Mouse (Mus musculus) embryonic fibroblast, embryonic 13.5 days (primary cell): Measurements from ENCODE around the gene Pigp. TPM values are rescaled to one million over a fixed set of nuclear protein-coding genes. Genes with fewer than 3 reads are reported as not detected.

Experiments used
- H3K27ac ChIP-seq: 2 replicates; pipeline ENCODE4 v1.5.1; 2012; ENCODE audit warnings: low read length, control low read depth, inconsistent platforms; ENCODE audit not compliant: insufficient read depth
- H3K4me1 ChIP-seq: 2 replicates; pipeline ENCODE4 v1.6.1; 2011; ENCODE audit warnings: low read length; ENCODE audit not compliant: control insufficient read depth, insufficient read depth
- H3K4me3 ChIP-seq: 2 replicates; pipeline ENCODE4 v1.5.1; 2011; ENCODE audit warnings: mild to moderate bottlenecking, control low read depth, low read length; ENCODE audit not compliant: insufficient read depth
- CTCF ChIP-seq: IDR thresholded peaks from 2 replicates; pipeline ENCODE4 v1.5.1; 2011; ENCODE audit warnings: mild to moderate bottlenecking, control low read depth, low read length, moderate library complexity, borderline replicate concordance; ENCODE audit not compliant: insufficient read depth
- POLR2A ChIP-seq: IDR thresholded peaks from 2 replicates; pipeline ENCODE4 v1.6.1; 2011; ENCODE audit warnings: low read depth, mild to moderate bottlenecking, control low read depth, low read length, moderate library complexity
- polyA plus RNA-seq: library from polyadenylated mRNA; stranded (reverse); fragments of >200 nt; gene quantifications from 2 replicates; pipeline ENCODE4 v1.2.4, GENCODE M21; 2011; ENCODE audit warnings: low read depth; ENCODE audit not compliant: missing spikeins, insufficient read length

Pigp gene
- polyA plus RNA-seq, 1 experiment, result 64.3 TPM

DNA sequence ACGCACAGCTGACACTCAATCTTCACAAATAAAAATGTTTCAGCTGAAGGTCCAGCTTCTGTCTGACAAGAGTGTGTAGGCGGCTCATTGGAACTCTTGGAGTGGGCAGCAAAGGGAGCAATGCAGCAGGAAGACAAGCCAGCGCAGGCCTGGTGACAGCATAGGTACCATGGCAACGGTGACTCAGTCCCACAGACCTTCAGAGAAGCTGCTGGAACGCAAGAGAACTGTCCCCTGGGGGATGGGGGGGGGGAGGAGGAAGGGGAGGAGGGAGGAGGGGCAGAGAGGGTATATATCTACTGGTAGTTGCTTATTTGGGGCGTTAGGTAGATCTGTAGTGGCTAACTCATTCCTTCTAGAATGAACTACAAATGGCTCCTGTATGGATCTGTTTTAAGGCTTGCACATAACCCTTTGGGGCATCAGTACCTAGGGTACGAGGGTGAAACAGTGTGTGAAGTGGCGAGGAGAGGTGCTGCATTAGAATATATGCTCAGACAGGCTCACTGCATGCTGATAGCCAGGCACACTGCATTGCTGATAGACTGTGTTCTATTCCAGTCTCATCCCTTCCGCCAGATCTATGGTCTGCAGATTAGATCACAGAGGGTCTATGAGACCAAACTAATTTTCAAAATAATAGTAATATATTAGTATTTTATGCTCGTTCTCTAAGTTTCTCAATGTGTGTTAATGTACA is 9.3 kb downstream of the Pigp start:
- Histone ChIP-seq H3K27ac (peak overlapping the region; percentile 89), H3K4me3 (no peak overlapping the region), H3K4me1 (peaks cover 3% of the 10 kb centered on the region)
- peak; percentile 23; the same call in 1 of the 2 replicates for TF ChIP-seq POLR2A
- no peak for TF ChIP-seq CTCF

GRCm38 (mm10) chr16:94360578-94361350 is 10.9 kb downstream of the Pigp start:
- TF ChIP-seq CTCF (no peak), POLR2A (no peak)
- peaks cover 3% of the 10 kb centered on the region for H3K4me1 ChIP-seq
- no peak overlapping the region for H3K27ac ChIP-seq
- no peak overlapping the region for H3K4me3 ChIP-seq

- H3K27ac ChIP-seq, result no peak overlapping the region
- peaks cover 3% of the 10 kb centered on the region for H3K4me1 ChIP-seq
- TF ChIP-seq POLR2A (no peak), CTCF (no peak)
- no peak overlapping the region for H3K4me3 ChIP-seq
Measured at GRCm38 (mm10) chr16:94358091-94358490, 13.6 kb downstream of the Pigp start.

- Histone ChIP-seq H3K4me3 (no peak overlapping the region), H3K4me1 (no peaks in the 10 kb centered on the region), H3K27ac (no peak overlapping the region)
- no peak for TF ChIP-seq POLR2A
- TF ChIP-seq CTCF, result no peak
Measured at GRCm38 (mm10) chr16:94356776-94357494, 14.7 kb downstream of the Pigp start.

DNA sequence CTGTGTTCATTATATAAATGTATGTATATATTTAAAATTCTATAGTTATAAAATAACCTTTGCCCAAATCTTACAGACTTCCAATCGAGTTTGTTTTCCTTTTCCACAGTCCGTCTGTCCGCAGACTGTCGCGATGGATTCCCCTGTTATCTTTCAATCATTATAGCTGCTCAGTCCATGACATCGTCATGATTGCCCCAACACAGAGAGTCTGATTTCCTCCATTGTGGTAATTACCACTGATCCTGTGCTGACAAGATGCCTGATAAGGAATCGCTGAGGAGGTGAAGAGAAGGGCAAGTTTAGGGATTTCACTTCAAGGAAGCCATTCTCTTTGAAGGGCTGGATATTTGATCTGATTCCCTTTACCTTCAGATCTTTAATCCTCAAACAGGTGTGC is 15.6 kb downstream of the Pigp start:
- no peaks in the 10 kb centered on the region for H3K4me1 ChIP-seq
- no peak overlapping the region for H3K27ac ChIP-seq
- no peak overlapping the region for H3K4me3 ChIP-seq
- TF ChIP-seq POLR2A (no peak), CTCF (no peak)

DNA sequence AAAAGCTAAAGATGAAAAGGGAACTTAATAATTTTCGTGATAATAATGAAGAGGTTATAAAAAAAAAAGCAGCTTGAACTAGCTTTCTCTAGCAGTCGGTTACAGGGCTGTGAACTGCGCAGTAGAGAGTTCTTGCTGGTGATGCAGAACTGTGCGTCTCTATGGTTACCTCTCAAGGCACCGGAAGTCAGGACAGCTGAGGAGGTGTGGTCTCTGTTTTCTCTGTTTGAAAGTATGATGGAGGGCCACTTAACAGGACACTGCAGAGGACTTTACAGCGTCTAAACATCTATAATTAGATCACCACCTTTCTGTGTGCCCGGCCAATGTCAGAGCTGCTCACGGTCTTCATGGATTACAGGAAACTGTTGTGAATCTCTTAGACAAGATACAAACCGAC is 17.2 kb downstream of the Pigp start:
- Histone ChIP-seq H3K4me3 (no peak overlapping the region), H3K4me1 (no peaks in the 10 kb centered on the region), H3K27ac (no peak overlapping the region)
- TF ChIP-seq CTCF (no peak), POLR2A (no peak)

- no peak for TF ChIP-seq CTCF
- no peak for TF ChIP-seq POLR2A
- Histone ChIP-seq H3K27ac (no peak overlapping the region), H3K4me1 (no peaks in the 10 kb centered on the region), H3K4me3 (no peak overlapping the region)
Measured at GRCm38 (mm10) chr16:94350287-94350677, 21.4 kb downstream of the Pigp start.

- Histone ChIP-seq H3K27ac (no peak overlapping the region), H3K4me3 (no peak overlapping the region), H3K4me1 (no peaks in the 10 kb centered on the region)
- TF ChIP-seq CTCF (no peak), POLR2A (no peak)
Measured at GRCm38 (mm10) chr16:94349588-94350286, 21.9 kb downstream of the Pigp start.

DNA sequence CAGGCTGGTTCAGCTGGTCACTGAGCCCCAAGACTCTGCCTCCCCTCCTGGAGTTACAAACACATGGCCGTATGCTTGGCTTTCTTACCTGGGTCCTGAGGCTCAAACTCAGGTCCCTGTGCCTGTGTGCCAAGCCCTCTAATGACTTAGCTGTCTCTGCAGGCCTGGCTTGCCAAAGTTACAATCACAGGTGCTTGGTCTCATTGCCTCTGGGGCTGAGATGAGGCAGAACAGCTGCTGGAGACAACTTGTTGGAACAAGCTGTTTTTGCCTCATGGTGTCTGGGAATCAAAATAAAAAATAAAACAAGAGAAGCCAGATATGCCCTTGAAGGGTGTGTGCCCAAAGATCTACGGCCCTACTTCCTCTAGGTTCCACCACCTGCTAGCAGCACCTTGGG is 22.9 kb downstream of the Pigp start:
- Histone ChIP-seq H3K4me1 (no peaks in the 10 kb centered on the region), H3K4me3 (no peak overlapping the region), H3K27ac (no peak overlapping the region)
- TF ChIP-seq CTCF, result no peak
- no peak for TF ChIP-seq POLR2A
